Mouse (Mus musculus) thymus, postnatal 36 days (tissue): ENCODE measurements at regions not wholly inside any gene's neighbourhood (a gene's known extent, or its start where the extent isn't known, plus 50 kb on each side); places are given as distances from the start of the nearest gene placed in this dataset.
"Not testable (repeated sequence)": the region's sequence is repeated elsewhere in the genome, so short reads cannot be mapped to it uniquely, and the experiment has no call there.

Experiments
- DNase-seq, 2 experiments: peaks; one replicate each; pipeline ENCODE4 v3.0.0; 2022; ENCODE audit warnings: mixed read lengths in 2 of 2

GRCm38 (mm10) chr1:105463819-105464614, 107.5 kb upstream of the Rnf152 start:
- no peak for DNase-seq

GRCm38 (mm10) chr1:105462695-105463094, 106.2 kb upstream of the Rnf152 start:
- DNase-seq: no peak

- not testable (repeated sequence) for DNase-seq
Observed at GRCm38 (mm10) chr1:105455783-105456182, 99.3 kb upstream of the Rnf152 start.

- DNase-seq: no peak
Observed at GRCm38 (mm10) chr1:105454687-105455086, 98.2 kb upstream of the Rnf152 start.

GRCm38 (mm10) chr1:105446212-105446611, 89.7 kb upstream of the Rnf152 start:
- DNase-seq: no peak

GRCm38 (mm10) chr1:105443546-105443945, 87.0 kb upstream of the Rnf152 start:
- no peak for DNase-seq

- no peak for DNase-seq
Observed at GRCm38 (mm10) chr1:105440296-105440695, 83.8 kb upstream of the Rnf152 start.

- peak; percentile 18 to 43 for DNase-seq
Observed at GRCm38 (mm10) chr1:105434631-105435403, 78.3 kb upstream of the Rnf152 start.

- no peak for DNase-seq
Observed at GRCm38 (mm10) chr1:105433949-105434348, 77.4 kb upstream of the Rnf152 start.

- DNase-seq: no peak
Observed at GRCm38 (mm10) chr1:105431803-105432202, 75.3 kb upstream of the Rnf152 start.

- no peak for DNase-seq
Observed at GRCm38 (mm10) chr1:105430712-105431111, 74.2 kb upstream of the Rnf152 start.

GRCm38 (mm10) chr1:105428165-105428564, 71.7 kb upstream of the Rnf152 start:
- DNase-seq: no peak

- DNase-seq: no peak
Observed at GRCm38 (mm10) chr1:105426086-105426485, 69.6 kb upstream of the Rnf152 start.

GRCm38 (mm10) chr1:105423380-105423779, 66.9 kb upstream of the Rnf152 start:
- DNase-seq: no peak

- no peak for DNase-seq
Observed at GRCm38 (mm10) chr1:105422945-105423344, 66.4 kb upstream of the Rnf152 start.

GRCm38 (mm10) chr1:105420374-105421046, 64.0 kb upstream of the Rnf152 start:
- DNase-seq: no peak
